Mouse (Mus musculus) hindlimb bud, embryonic 11.5 days (tissue): ENCODE data around the gene Zfp710.
"Not testable (repeated sequence)": the region's sequence is repeated elsewhere in the genome, so short reads cannot be mapped to it uniquely, and the experiment has no call there.

Experiments used
- DNase-seq: peaks from one replicate; pipeline ENCODE4 v3.0.0-alpha.2; 2012; ENCODE audit warnings: low read depth, low spot score; ENCODE audit errors: extremely low spot score

The Zfp710 gene

DNA sequence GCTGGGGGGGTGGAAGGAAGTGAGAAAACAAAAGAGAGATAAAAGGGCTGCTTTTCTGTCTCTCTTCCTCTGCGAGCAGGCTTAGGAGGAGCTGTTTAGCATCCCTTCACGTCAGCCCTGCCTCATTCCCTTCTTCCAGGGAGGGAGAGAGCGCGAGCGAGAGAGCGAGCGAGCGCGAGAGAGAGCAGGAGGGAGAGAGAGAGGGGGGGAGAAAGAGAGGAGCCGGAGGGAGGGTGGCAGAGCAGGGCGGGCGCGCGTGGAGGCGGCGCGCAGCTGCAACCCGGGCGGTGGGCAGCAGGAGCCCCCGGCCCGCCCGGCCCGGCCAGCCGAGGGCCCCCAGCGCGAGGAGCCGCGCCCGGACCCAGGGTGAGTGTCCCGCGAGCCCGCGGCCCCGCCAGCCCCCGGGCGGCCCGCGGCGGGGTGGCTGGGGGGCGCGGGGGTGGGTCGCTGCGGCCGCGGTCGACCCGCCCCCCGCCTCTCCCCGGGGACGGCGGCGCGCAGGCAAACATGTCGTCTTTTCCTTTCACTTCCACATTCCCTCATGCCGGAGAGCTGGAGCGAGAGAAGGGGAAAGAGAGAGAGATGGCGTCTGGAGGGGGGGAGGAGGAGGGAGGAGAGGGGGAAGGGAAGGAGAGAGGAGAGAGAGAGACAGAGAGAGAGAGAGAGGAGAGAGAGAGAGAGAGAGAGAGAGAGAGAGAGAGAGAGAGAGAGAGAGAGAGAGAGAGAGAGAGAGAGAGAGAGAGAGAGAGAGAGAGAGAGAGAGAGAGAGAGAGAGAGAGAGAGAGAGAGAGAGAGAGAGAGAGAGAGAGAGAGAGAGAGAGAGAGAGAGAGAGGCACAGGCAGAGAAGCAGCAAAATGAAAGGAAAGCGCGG lies 1.7 kb downstream of the Zfp710 start:
- DNase-seq, result no peak

DNA sequence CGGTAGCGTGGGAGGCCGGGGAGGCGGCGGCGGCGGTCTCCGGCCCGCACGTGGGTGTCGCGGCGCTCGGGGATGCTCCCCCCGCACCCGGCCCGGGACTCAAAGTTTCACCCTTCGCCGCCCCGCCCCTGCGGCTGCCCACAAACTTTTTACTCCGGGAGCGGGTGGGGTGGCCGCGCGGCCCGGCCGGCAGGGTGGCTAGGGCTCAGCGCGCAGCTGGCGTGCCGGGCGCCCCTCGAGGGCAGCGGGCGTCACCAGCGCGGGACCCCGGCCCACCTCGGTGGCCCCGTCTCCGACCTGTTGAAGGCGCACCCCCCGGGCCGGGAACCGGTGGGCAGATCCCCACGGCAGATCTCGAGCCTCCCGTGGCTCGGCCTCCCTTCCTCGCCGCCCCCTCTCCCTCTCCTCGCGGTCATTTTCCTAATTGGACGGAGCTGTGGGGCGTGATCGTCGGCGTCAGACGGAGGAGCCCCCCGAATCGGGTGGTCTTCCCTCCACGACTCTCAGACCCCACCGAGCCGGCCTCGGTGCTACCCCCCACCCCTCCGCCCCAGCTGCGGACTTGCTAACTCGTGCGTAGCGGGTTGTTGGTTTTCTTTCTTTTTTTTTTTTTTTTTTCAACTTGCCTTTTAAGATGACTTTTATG lies 2.5 kb downstream of the Zfp710 start:
- DNase-seq, result no peak

DNA sequence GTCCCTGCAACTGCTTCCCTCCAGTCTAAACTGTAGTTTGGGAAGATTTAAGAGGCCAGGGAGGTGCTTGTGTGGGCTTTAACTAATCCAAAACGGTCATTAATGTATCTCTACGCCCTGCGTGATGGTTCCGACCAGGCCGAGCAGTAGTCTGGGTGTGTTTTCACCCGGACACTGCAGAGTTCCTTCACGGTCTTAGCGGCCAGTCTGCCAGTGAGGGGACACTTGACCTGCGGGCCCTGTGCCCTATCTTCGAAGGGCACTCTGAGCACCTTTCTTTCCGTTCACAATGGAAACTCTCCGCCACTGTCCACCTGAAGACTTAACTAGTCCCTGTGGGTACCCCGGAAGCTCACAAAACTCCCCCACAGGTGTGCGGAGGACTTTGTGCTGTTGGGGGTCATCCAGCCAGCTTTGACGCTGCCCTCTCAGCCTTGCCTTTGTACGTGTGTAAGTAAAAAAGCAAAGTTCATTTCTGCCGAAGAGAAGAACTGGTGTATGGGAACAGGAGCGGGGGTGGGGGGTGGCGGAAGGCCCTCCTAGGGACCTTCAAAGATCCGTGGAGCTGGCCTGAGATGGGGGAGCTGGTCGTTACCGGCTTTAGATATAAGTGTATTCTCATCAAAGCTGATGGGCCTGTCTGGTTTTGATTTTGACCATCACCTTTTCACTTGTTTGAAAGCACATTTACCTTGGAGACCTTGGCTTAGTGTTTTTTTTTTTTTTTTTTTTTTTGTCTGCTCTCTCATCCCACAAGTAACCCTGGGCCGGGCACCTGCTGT lies 3.2 kb downstream of the Zfp710 start:
- DNase-seq, result no peak

DNA sequence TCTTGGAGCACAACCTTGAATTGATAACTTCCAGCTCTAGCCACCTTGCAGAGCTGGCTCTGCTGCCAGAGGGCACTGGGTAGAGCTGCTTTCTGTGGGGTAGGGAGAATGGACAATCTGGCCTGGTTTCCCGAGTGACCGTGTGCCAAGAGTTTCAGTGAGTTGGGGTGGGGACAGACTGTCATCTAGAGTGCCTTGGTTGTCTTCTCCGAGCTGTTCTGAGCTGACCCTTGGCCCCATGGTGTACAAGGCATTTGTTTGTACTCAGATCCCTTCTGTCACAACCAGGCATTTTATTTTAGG lies 3.8 kb downstream of the Zfp710 start:
- DNase-seq, result no peak

DNA sequence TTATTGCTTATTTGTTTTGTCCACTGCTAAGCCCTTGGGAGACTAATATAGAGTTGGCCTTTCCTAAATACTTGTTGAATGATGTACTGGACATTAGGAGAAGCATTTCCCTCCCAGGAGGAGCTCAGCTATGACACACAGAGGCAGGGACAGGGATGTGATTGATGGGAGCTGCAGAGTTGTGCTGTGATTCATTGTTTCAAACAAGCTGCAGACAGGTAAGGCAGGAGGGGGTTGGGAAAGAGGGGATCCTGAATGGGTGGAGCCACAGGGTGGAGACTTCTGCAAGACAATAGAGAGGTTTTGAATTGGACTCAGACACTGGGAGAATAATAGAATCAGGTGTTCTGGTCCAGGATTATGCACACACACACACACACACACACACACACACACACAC lies 5.4 kb downstream of the Zfp710 start:
- DNase-seq, result no peak

DNA sequence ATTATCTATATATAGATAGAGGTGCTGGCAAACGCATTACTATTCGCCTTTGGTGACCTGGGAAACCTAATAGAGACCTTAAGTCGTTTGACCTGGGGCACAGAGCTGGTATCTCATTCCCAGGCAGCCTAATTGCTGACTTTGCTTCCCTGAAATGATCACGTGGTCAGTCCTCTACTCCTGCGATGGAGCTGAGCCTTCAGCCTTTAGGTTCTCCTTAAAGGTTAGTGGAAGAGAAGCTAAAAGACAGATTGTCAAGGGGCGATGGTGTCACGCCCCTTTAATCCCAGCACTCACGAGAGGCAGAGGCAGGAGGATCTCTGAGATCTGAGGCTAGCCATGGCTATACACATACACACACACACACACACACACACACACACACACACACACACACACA lies 5.9 kb downstream of the Zfp710 start:
- DNase-seq, result no peak

DNA sequence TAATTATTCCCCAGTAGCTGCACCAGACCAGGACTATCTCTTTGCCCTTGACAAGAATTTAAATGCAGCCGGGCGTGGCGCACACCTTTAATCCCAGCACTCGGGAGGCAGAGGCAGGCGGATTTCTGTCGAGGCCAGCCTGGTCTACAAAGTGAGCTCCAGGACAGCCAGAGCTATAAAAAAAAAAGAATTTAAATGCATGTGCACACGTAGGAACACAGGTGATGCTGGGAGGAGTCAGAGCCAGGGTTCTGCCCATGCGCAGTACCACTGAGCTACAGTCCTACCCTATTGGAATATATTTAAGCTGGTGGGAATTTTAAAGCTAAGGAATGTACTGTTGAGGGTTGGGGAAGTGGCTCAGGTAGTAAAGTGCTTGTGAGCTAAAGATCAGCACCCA lies 6.4 kb downstream of the Zfp710 start:
- DNase-seq, result no peak

DNA sequence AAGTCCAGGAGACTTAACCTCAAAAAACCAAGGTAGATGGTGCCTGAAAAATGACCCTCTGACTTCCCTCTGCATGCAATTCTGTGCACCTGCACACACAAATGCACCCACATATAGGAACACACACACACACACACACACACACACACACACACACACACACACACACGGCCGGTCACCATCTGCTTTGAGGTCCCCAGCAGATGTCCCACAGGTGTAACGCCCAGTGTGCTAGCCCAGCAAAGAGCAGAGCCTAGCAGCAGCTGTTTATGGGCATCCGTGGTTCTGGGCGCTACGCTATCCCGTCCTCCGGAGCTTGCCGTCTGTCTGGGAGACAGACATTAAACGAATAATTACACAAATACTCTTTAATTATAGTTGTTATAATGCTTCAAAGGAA lies 6.9 kb downstream of the Zfp710 start:
- no peak for DNase-seq

DNA sequence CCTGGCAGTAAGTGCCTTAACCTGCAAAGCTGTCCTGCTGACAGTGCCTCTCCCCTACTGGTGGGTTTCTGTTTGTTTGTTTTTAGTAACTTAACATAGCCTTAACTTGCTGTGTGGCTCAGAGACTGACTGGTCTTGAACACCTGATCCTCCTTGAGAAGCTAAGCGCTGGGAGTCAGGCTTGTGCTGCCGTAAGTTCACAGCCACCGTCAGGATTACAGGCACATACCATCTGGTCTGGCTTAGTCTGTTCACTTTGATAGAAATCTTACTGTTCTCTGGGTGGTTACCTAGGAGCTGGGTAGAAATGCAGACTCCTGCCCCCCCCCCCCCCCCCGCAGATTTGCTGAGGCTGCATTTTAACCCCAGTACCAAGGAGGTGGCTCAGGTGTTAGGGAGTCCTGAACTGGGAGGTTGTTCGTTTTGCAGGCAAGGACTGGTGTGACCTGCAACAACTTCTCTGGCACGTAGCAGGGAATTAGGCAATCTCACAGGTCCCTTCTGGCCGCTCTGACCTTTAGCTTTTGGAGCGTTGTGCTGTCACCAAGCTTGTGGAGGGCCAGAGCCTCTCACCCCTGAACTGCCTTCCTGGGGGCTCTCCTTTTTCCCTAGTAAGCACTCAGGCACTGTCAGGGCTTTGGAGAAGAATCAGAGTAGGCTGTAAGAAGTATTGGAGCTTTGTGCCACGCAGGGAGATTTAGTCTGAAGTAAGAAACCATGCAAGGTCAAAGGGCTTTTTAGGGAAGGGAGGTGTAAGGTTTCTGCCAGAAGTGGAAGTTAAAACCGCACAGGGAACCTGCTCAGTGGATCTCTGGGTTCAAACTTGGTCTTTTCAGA lies 7.8 kb downstream of the Zfp710 start:
- no peak for DNase-seq

DNA sequence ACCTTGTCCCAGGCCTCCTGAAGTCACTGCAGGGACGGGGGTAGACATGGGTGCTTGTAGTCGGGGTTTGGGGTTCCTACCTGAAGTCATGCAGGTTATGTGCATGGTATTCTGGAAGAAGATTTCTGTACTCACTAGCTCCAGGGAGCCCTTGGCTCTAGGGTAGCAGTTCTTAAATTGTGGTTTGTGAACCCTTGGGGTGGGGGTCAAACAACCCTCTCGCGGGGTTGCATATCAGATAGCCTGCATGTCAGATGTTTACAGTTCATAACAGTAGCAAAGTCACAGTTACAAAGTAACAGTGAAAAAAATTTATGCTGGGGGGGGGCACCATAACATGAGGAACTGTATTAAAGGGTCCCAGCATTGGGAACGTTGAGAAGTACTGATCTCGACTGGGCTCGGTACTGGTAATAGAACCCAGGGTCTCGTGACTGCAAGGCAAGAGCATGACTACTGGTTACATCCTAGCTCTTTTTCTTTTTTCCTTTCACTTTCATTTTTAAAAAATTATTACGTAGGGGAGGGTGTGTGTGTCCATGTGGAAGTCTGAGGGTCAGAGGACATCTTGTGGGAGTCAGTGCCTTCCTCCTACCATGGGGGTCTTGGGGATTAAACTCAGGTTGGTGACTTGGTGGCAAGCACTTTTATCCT lies 8.6 kb downstream of the Zfp710 start:
- DNase-seq, result no peak

DNA sequence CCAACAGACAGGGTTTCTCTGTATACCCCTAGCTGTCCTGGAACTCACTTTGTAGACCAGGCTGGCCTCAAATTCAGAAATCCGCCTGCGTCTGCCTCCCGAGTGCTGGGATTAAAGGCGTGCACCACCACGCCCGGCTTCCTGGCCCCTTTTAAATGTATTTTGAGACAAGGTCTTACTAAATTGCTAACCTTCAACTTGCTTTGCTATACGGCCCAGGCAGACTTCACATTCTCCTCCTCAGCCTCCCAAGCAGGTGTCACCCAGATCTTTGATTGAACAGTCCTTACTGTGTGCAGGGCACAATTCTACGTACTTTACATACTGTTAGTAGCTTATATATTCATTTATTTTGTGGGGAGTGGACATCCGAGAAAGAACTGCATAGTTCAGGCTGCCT lies 9.2 kb downstream of the Zfp710 start:
- DNase-seq, result no peak

DNA sequence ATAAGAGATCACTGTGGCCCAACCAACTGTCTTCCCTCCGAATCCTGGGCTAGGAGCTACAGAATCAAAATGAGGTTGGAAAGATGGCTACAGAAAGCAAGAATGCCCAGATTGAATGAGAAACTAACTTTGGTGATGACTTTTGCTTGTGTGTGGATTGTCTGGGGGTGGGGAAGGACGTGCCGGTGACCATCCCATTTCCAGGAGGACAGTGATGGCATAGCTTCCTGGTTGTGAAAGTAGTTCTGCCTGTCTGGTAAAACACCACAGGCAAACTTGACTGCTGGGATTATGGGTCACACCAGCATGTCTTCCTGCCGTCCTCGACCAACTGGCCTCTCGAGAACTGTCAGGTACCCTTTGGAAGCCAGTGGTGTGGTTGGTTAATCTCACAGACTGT lies 10.5 kb downstream of the Zfp710 start:
- DNase-seq, result no peak

DNA sequence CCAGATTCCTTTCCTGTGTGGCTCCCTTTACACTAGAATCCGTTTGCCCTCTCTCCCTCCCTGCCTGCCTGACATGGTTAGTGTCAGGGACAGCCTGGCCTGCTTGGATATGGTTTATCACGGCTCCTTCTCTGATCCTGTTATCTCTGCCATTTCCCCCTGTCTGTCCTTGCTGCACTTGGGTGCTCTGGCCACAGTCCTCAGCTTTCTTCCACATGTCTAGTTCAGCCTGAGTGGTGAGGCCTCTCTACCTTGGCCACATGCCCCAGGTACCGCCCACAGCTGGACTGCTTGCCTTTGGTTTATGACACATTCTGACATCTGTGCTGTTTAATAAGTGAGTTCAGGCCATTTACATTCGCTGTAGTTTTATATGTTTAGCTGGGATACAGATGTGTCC lies 11.1 kb downstream of the Zfp710 start:
- DNase-seq, result no peak

DNA sequence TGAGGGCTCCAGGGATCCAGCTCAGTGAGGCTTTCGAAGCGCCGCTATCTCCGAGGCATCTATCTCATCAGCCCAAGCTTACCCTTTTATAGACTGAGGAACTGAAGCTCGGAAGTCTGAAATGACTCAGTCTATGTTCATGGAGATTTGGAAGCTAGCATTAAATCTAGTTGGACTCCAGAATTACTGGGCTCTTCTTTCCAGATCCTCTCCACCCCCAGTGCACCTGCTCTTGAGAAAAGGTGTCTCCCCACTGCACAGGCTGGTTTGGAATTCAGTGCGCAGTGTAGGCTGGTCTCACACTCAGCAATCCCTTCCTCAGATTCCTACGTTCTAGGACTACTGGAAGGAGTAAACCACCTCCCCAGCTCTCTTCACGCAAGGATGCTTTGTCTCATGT lies 15.1 kb downstream of the Zfp710 start:
- DNase-seq, result no peak

DNA sequence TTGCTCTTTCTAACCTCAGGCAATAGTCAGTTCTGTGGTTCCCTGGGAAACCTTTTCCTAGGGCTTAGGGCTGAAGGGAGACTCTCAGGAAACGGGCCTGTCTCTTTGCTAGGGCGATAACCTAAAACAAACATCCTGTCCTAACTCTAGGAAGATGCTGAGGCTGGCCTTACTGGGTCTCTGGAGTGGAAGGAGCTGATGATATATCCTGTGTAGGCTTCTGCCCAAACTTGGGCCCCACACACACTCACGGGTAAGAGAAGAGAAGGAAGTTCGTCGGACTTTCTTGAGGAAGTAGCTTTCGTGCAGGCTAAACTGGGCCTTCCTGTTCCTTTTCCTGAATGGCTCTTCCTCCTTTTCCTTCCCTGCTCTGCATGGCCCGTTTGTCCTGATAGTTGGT lies 19.6 kb downstream of the Zfp710 start:
- DNase-seq, result no peak

DNA sequence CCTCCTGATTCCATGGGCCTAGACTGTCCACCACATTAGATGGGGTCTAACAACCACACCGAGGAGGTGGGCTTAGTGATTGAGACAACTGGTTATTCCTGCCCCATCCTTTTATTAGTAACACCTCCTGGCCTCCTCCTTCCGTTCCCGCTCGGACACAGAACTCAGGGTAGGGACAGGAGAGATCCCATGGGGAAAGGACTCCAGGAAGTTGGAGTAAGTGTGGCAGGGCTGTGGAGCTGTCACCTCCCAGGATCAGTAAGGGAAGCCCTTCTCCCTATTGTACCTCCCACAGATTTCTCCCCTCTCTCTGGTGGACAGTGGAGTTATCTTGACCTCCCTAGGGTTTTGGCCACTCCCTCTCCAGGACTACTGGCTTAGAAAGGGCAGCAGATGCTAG lies 22.4 kb downstream of the Zfp710 start:
- DNase-seq, result no peak

DNA sequence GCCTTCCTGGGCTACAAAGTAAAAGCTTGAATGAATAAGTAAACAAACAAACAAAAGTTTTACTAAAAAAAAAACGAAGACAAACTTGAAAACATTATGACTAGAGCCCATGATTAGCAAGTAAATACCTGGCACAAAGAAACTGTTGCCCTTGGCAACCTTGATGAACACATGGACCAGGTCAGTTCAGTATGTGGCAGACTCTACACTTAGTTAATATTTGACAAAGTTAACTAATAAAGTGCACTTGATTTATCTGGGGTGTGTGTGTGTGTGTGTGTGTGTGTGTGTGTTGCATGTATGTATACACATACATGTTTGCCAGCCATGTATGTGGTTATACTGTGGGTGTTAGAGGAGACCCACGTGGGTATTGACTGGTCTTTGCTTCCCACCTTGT lies 25.1 kb downstream of the Zfp710 start:
- no peak for DNase-seq

DNA sequence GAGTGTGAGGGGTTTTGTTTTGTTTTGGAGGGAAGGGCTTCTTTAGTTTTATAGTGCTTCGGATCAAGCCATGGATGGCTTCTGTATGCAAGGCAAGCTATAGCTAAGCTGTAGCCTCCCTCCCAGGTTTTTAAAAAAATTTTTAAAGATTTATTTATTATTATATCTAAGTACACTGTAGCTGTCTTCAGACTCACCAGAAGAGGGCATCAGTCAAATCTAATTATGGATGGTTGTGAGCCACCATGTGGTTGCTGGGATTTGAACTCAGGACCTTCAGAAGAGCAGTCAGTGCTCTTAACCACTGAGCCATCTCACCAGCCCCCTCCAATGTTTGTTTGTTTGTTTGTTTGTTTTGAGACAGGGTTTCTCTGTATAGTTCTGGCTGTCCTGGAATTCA lies 25.8 kb downstream of the Zfp710 start:
- DNase-seq, result not testable (repeated sequence)

DNA sequence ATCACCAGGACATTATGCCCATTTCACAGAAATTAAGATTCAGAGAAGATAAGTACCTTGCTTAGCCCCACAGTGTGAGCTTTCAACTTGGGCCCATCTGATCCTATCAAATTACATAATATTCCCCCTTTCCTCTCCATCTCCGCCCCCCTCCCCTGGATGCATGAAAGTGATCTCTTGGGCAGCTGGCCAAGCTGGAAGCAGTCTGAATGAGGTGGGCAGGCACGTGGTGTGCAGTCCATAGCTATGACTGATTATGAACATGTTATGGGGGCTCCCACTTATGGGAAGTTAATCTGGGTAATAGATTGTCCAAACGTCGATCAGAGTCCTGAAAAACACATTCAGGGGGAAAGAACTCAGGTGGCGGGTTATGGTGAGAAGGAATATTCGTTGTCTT lies 27.2 kb downstream of the Zfp710 start:
- no peak for DNase-seq

DNA sequence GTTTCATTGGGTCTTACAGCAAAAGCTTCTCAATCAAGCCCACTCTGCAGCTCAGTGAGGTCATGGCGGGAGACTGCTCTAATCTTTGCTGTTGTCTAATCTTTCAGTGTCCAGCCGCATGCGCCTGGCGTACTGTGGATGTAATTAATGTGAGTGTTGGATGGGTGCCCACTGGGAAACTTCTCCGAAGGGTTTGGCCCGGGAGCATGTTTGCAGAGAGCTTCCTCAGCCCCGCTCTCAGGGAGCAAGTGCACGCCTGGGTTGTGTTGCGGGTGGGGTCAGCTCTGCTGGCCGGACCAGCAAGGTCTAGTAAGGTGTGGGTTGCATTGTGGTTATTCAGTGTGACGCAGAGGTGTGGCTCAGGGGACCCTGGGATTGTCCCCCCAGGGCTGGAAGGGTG lies 27.6 kb downstream of the Zfp710 start:
- DNase-seq, result no peak

DNA sequence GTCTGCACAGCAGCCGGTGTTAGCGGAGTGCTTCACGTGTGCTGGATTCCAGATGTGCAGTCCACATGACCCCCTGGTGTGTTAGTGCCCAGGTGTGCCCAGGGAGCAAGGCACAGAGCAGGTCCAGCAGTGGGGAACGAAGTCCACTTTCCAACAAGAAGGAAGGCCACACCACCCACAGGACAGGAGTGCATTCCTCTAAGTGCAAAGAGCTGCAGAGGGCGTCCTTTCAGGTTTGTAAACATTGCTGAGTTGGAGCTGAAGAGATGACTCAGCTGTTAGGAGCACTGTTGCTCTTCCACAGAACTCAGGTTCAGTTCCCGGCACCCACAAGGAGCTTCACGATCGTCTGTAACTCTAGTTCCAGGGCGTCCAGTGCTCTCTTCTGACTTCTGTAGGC lies 28.5 kb downstream of the Zfp710 start:
- DNase-seq, result no peak
